Mouse (Mus musculus): ENCODE measurements at regions not wholly inside any gene's neighbourhood (a gene's known extent, or its start where the extent isn't known, plus 50 kb on each side); places are given as distances from the start of the nearest gene placed in this dataset.

- H3K9me3 ChIP-seq (ENCODE audit: control insufficient read depth, low read length), result no peaks in the 10 kb centered on the region
- H3K9ac ChIP-seq (ENCODE audit: low read depth, low read length), result no peak overlapping the region
- no peaks in the 10 kb centered on the region for H3K27me3 ChIP-seq (replicated peaks; ENCODE audit: control insufficient read depth, insufficient read depth, low read length)
- H3K4me3 ChIP-seq (ENCODE audit: low read depth, low read length), result no peak overlapping the region
- DNase-seq (ENCODE audit: low spot score), result no peak
- no peaks in the 10 kb centered on the region for H3K36me3 ChIP-seq (ENCODE audit: control insufficient read depth, insufficient read depth, low read length)
- no peaks in the 10 kb centered on the region for H3K4me1 ChIP-seq (replicated peaks; ENCODE audit: control insufficient read depth, insufficient read depth, low read length)
- ATAC-seq (replicated peaks; ENCODE audit: low FRiP score), result no peak
- H3K27ac ChIP-seq (ENCODE audit: low read depth, low read length), result no peak overlapping the region
- WGBS, result 84% methylated on average over 5 of the region's 5 CpGs
- no peak overlapping the region for H3K4me2 ChIP-seq
Measured at GRCm38 (mm10) chr1:137302757-137303422, 342.6 kb upstream of the Nr5a2 start.

DNA sequence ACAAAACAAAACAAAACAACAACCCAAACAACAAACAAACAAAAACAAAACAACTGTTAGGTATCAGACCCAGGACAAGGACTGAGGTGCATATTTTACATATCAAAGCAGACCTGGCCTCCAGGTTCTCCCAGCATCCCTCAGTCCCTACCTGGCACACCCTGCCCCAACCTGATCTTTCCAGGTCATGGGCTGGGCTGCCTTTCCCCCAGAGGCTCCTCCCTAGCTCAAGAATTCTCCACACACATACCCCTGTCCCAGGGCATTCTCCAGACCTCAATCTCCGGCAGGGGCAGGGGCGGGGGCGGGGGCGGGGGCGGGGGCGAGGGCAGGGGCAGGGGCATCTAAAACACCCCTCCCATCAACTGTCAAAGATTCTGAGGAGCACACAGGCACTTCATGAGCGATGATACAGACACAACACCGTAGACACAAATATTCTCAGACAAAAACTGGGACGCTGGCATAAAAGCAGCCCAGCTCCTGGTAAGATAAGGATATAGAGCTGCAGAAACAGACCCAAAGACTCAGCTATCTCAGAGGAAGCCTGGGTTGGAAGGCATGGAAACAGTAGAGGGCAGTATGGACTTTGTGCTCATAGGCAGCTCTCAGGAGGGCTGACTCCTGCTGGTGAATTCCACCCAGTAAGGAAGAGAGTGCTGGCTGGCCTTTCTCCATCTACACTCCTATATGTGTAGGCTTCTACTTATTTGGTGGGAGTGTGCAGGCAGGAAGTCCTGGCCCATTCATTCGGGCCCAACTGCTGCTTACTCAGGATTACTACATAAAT lies 337.7 kb upstream of the Nr5a2 start:
- Histone ChIP-seq H3K27me3 (replicated peaks; ENCODE audit: control insufficient read depth, insufficient read depth, low read length) (no peaks in the 10 kb centered on the region), H3K9me3 (ENCODE audit: control insufficient read depth, low read length) (no peaks in the 10 kb centered on the region), H3K36me3 (ENCODE audit: control insufficient read depth, insufficient read depth, low read length) (no peaks in the 10 kb centered on the region), H3K9ac (ENCODE audit: low read depth, low read length) (no peak overlapping the region), H3K27ac (ENCODE audit: low read depth, low read length) (no peak overlapping the region), H3K4me1 (replicated peaks; ENCODE audit: control insufficient read depth, insufficient read depth, low read length) (no peaks in the 10 kb centered on the region), H3K4me2 (no peak overlapping the region), H3K4me3 (ENCODE audit: low read depth, low read length) (no peak overlapping the region)
- DNase-seq (ENCODE audit: low spot score) (no peak), ATAC-seq (replicated peaks; ENCODE audit: low FRiP score) (no peak)
- WGBS, result 45% methylated on average over 10 of the region's 10 CpGs

DNA sequence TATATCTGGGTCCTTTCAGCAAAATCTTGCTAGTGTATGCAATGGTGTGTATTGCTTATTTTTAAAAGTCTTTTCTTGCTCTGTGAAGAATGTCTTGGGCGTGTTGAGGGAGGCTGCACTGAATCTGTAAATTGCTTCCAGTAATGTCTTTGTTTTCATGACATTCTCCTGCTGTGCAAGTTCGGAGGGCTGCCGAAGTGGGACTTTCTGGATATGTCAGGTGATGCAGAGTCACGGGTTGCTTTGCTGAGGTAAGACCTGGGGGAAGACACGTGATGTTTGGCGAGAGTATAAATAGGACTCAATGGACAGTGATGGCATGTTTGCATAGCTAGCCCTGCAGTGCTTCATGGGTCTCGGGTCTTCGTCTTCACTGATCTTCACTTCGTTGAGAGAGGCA lies 329.2 kb upstream of the Nr5a2 start:
- H3K36me3 ChIP-seq (ENCODE audit: control insufficient read depth, insufficient read depth, low read length), result no peaks in the 10 kb centered on the region
- H3K4me3 ChIP-seq (ENCODE audit: low read depth, low read length), result no peak overlapping the region
- no peak overlapping the region for H3K27ac ChIP-seq (ENCODE audit: low read depth, low read length)
- ATAC-seq (replicated peaks; ENCODE audit: low FRiP score), result no peak
- no peaks in the 10 kb centered on the region for H3K27me3 ChIP-seq (replicated peaks; ENCODE audit: control insufficient read depth, insufficient read depth, low read length)
- no peak overlapping the region for H3K9ac ChIP-seq (ENCODE audit: low read depth, low read length)
- no peak for DNase-seq (ENCODE audit: low spot score)
- no peaks in the 10 kb centered on the region for H3K4me1 ChIP-seq (replicated peaks; ENCODE audit: control insufficient read depth, insufficient read depth, low read length)
- no peak overlapping the region for H3K4me2 ChIP-seq
- no peaks in the 10 kb centered on the region for H3K9me3 ChIP-seq (ENCODE audit: control insufficient read depth, low read length)
- 85% methylated on average over 9 of the region's 9 CpGs for WGBS

DNA sequence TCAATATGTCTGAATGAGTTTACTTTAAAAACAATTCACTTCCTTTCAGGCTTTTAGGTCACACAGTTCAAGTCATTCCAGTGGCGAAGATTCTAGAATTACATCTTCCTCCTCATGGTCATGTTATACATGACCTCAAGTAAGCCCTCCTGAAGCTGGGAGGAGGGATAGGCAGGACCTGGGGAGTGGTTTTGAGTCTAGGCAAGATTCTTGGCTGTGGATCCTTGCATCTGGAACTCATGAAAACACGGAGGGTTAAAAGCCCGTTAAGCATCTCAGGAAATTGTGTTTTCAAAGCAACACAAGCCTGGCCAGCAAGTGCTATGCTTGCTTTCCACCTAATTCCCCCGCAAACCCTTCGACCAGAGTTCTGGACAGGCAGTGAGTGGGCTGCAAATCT lies 323.0 kb upstream of the Nr5a2 start:
- Histone ChIP-seq H3K9ac (ENCODE audit: low read depth, low read length) (no peak overlapping the region), H3K4me1 (replicated peaks; ENCODE audit: control insufficient read depth, insufficient read depth, low read length) (no peaks in the 10 kb centered on the region), H3K27me3 (replicated peaks; ENCODE audit: control insufficient read depth, insufficient read depth, low read length) (no peaks in the 10 kb centered on the region), H3K36me3 (ENCODE audit: control insufficient read depth, insufficient read depth, low read length) (no peaks in the 10 kb centered on the region), H3K4me2 (no peak overlapping the region), H3K27ac (ENCODE audit: low read depth, low read length) (no peak overlapping the region), H3K4me3 (ENCODE audit: low read depth, low read length) (no peak overlapping the region), H3K9me3 (ENCODE audit: control insufficient read depth, low read length) (no peaks in the 10 kb centered on the region)
- ATAC-seq (replicated peaks; ENCODE audit: low FRiP score) (no peak), DNase-seq (ENCODE audit: low spot score) (no peak)
- 76% methylated on average over 5 of the region's 5 CpGs for WGBS

DNA sequence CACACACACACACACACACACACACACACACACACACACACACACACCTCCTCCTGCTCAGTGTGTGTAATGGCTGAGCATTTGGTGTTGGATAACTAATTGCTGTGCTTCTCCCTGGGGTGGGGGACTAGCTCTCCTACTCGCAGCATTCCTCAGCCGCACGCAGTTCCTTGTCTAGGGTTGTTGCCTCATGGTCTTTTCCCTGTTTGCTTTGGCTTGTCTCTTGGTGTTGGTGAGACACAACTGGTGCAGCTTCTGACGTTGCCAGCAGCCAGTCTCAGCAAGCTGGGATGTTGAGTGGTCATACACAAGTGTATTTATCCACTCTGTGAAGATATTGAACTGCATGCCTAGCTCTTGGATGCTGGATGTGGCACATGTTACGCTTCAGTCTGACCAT lies 322.2 kb upstream of the Nr5a2 start:
- no peak for DNase-seq (ENCODE audit: low spot score)
- 83% methylated on average over 5 of the region's 5 CpGs for whole genome bisulfite sequencing

DNA sequence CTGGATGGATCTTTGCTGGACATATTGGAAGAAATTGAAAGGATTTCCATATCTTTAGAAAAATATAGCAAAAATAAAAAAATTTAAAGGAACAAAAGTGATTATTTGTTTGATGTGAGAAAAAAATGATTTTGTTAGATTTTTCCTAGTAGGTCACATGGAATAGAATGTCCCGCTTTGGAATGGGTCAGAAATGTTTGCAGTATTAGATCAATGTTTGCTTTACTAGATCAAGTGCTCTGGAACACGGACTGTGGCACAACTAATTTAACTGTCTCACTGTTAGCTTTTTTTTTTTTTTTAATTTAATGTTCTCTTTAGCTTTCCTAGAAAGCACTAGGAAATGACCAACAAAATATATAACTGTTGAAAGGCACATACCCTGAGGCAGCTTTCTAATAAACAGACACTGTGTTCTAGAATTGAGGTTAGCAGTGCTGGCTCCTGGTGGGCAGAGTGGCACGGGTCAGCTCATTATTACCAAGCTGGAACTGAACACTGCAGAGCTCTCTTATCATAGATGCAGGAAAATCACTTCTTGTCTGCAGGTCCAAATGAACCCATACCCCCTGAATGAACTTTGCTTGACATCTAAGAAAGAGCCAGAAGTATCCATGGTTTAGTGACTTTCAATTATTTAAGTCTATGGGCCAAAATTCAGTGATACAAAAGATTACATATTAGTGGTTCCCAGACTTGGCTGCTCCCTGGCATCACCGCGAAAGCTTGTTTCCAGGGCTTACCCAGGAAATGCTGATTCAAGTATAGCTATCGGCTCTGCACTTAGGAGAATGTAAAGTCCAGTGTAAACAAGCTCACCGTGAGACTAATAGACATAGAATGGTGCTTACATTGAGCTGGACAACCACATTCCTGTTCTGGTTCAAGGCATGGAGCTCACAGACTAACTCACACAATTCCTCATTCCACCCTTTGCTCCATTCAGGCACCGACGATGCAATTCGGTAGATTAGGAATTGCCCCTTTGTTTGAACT lies 320.4 kb upstream of the Nr5a2 start:
- H3K4me2 ChIP-seq, result no peak overlapping the region
- no peaks in the 10 kb centered on the region for H3K9me3 ChIP-seq (ENCODE audit: control insufficient read depth, low read length)
- no peak for DNase-seq (ENCODE audit: low spot score)
- H3K9ac ChIP-seq (ENCODE audit: low read depth, low read length), result no peak overlapping the region
- ATAC-seq (replicated peaks; ENCODE audit: low FRiP score), result no peak
- H3K27me3 ChIP-seq (replicated peaks; ENCODE audit: control insufficient read depth, insufficient read depth, low read length), result no peaks in the 10 kb centered on the region
- no peak overlapping the region for H3K4me3 ChIP-seq (ENCODE audit: low read depth, low read length)
- H3K27ac ChIP-seq (ENCODE audit: low read depth, low read length), result no peak overlapping the region
- H3K36me3 ChIP-seq (ENCODE audit: control insufficient read depth, insufficient read depth, low read length), result no peaks in the 10 kb centered on the region
- no peaks in the 10 kb centered on the region for H3K4me1 ChIP-seq (replicated peaks; ENCODE audit: control insufficient read depth, insufficient read depth, low read length)
- WGBS, result 75% methylated on average over 10 of the region's 10 CpGs

More for the DNA sequence above, 322.2 kb upstream of the Nr5a2 start:
- H3K27ac ChIP-seq (ENCODE audit: low read depth, low read length), result no peak overlapping the region
- no peaks in the 10 kb centered on the region for H3K27me3 ChIP-seq (replicated peaks; ENCODE audit: control insufficient read depth, insufficient read depth, low read length)
- H3K36me3 ChIP-seq (ENCODE audit: control insufficient read depth, insufficient read depth, low read length), result no peaks in the 10 kb centered on the region
- ATAC-seq (replicated peaks; ENCODE audit: low FRiP score), result no peak
- no peaks in the 10 kb centered on the region for H3K4me1 ChIP-seq (replicated peaks; ENCODE audit: control insufficient read depth, insufficient read depth, low read length)
- no peak overlapping the region for H3K9ac ChIP-seq (ENCODE audit: low read depth, low read length)
- no peak overlapping the region for H3K4me3 ChIP-seq (ENCODE audit: low read depth, low read length)
- no peak overlapping the region for H3K4me2 ChIP-seq
- H3K9me3 ChIP-seq (ENCODE audit: control insufficient read depth, low read length), result no peaks in the 10 kb centered on the region

GRCm38 (mm10) chr1:137279981-137280380 lies 319.7 kb upstream of the Nr5a2 start:
- H3K4me2 ChIP-seq, result no peak overlapping the region
- H3K4me3 ChIP-seq (ENCODE audit: low read depth, low read length), result no peak overlapping the region
- WGBS, result 91% methylated on average over 2 of the region's 2 CpGs
- DNase-seq (ENCODE audit: low spot score) (no peak), ATAC-seq (replicated peaks; ENCODE audit: low FRiP score) (no peak)
- H3K9ac ChIP-seq (ENCODE audit: low read depth, low read length), result no peak overlapping the region
- no peaks in the 10 kb centered on the region for H3K27me3 ChIP-seq (replicated peaks; ENCODE audit: control insufficient read depth, insufficient read depth, low read length)
- no peaks in the 10 kb centered on the region for H3K4me1 ChIP-seq (replicated peaks; ENCODE audit: control insufficient read depth, insufficient read depth, low read length)
- no peak overlapping the region for H3K27ac ChIP-seq (ENCODE audit: low read depth, low read length)
- H3K9me3 ChIP-seq (ENCODE audit: control insufficient read depth, low read length), result no peaks in the 10 kb centered on the region
- no peaks in the 10 kb centered on the region for H3K36me3 ChIP-seq (ENCODE audit: control insufficient read depth, insufficient read depth, low read length)

DNA sequence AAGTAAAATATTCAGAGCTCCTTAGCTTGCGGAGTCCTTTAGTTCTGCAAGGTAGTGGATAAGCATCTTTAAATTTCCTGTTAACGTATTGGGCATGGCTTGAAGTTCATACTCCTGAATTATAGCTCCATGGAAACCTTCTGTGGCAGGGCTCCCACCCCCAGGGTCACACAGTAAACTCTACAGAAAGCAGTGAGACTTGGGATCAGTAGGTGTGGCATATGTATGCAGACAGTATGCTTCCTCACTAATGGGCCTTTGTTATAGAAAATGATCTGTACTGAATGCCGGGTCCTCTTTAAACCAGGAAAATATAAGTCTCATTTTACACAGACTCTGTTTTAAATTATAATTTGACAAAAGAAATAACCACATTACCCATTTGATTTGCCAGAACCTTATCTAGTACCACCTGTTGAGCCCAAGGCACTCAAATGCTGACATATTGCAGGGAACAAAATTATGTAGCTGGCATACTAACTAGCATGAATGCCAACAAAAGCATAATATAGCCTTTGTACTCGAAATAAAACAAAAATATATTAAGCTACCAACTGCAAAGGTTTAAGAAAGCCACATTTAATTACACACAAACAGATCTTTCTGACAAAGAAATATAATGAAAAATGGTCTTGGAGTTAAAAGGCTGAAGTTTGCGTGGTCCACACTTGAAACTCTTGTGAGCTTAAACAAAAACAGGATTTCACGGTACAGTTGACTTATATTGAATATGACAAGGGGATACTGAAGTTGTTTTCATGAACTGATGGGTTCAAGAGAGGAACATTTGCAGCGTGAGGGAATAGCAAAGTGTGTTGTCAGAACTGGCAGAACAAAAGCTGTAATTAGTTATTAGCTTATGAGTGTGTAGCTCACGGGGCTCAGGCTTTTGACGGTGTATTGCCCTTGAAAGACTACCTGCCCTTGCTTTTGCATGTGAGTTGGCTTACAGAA lies 310.7 kb upstream of the Nr5a2 start:
- ATAC-seq (replicated peaks; ENCODE audit: low FRiP score), result no peak
- no peaks in the 10 kb centered on the region for H3K9me3 ChIP-seq (ENCODE audit: control insufficient read depth, low read length)
- DNase-seq (ENCODE audit: low spot score), result no peak
- H3K27ac ChIP-seq (ENCODE audit: low read depth, low read length), result no peak overlapping the region
- H3K4me2 ChIP-seq, result no peak overlapping the region
- no peak overlapping the region for H3K4me3 ChIP-seq (ENCODE audit: low read depth, low read length)
- H3K4me1 ChIP-seq (replicated peaks; ENCODE audit: control insufficient read depth, insufficient read depth, low read length), result no peaks in the 10 kb centered on the region
- no peak overlapping the region for H3K9ac ChIP-seq (ENCODE audit: low read depth, low read length)
- 77% methylated on average over 9 of the region's 9 CpGs for WGBS
- no peaks in the 10 kb centered on the region for H3K27me3 ChIP-seq (replicated peaks; ENCODE audit: control insufficient read depth, insufficient read depth, low read length)
- no peaks in the 10 kb centered on the region for H3K36me3 ChIP-seq (ENCODE audit: control insufficient read depth, insufficient read depth, low read length)
